Mouse (Mus musculus): Measurements from ENCODE around the gene Dner.
A peak's percentile ranks its signal among the peaks of the same experiment; 100 is the strongest.

Gene Dner

DNA sequence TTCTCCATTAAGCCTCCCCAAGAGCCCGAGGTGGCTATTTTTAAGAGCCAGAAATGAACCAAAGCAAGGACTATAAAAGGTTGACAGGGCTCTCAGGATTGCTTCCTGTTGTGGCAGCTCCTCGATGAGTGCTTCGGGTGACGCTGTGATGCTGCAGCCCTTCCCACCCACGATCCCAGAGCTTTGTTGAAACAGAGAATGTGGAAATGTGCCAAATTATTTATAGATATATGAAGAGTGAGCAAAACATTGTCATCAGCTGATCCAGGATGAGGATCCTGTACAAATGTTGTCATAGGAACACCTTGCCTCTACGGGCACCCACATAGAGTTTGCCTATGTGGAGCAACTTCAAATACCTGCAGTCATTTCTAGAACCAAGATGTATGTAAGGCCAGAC lies 67.8 kb downstream of the Dner start:
- DNase-seq (ENCODE audit: low read depth) = no peak

DNA sequence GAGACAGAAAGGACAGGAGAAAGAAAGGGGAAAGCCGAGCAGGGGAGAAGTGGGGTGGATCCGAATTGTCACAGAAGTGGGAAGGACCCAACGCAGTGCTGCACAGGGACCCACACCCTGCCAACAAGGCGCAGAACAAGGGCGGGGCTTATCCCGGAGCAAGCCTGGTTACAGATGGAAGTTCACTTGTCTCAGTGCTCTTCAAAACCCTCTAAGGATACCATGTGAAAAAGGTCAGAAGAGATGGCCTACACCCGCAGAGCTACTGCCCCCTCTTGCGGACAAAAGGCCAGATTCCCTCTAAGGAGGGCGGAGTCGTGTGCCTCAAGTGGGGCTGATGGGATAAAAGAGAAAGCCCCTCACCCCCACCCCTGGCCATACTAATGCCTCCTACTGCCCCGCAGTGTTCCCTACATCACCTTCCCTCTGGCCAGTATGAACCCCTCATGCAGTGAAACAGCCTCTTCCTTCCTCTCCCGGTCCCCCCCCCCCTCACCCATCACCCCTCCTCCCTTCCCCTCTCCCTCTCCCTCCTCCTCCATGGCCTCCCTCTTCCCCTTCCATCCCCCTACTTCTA lies 73.0 kb downstream of the Dner start:
- DNase-seq (ENCODE audit: low read depth) = no peak

DNA sequence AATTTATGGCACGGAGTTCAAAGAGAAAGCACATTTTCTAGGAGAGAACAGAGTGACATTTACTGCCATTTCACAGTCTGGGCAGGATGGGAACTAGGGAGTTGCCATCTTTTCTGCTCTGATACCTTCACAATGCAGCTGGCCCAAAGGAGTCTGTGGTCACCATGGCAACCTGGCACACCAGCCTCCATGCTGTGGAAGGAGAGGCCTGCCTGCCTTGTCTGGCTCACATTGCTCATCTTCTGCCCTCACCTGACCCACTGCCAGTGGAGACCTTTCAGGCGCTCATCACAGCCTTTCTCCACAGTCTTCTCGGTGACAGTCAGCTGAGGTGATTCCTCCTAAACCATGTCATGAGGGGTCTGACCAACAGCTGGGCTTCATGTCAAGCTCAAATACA lies 74.7 kb downstream of the Dner start:
- no peak for DNase-seq (ENCODE audit: low read depth)

- no peak for DNase-seq (ENCODE audit: low read depth)
Observed at GRCm38 (mm10) chr1:84619131-84619760, 76.8 kb downstream of the Dner start.

DNA sequence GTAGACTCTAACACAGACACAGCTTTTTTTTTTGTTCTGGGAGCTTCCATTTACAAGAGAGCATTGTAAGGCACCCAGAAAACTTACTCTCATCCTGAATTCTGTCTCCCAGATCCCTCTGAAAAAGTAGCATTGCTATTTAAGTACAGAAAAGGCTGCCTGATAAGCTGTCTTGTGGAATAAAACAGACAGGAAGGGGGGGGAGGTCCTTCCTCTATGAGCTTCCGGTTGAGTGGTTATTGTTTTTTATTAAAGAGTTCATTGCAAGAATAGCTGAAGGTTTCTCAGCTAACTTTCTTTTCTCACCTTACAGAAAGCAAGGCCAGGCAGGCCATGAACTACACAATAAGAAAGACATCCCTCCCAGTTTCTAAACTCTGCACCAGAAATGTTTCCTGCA lies 77.9 kb downstream of the Dner start:
- DNase-seq (ENCODE audit: low read depth) = no peak

DNA sequence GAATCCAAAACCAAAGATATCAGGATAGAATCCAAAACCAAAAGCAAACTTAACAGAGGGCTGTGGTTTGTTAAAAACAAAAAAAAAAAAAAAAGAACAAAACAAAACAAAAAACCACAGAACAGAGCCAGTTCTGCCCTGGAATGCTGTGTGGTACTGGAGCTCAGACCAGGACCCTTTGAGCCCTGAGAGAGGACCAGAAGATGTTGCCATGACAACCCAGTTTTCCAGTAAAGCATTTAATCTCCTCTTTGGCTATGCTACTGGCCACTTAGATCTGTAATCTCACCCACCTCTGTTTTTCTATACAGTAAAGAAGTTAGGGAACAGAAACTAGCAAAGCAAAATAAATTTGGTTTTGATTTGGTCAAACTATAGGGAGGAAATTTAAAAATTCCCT lies 79.9 kb downstream of the Dner start:
- no peak for DNase-seq (ENCODE audit: low read depth)

DNA sequence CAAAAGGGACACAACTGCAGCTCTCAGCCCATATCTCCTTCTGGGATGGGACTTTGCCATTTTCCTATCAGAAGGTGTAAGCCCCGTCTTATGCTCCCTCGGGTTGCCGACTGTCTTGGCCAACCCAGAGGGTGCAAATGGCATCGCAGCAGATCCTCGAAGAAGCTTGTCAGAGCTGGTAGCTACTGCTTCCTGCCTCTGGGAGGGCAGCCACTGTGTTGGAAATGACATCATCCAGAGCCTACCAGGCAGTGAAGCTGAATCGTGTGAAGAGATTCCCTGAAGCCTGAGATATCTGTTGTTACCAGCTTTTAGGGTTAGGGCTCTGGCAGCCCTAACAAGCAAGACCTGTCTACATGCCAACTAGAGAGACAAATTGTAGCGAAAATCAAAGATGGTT lies 81.4 kb downstream of the Dner start:
- DNase-seq (ENCODE audit: low read depth) = no peak

GRCm38 (mm10) chr1:84613119-84613518 lies 82.9 kb downstream of the Dner start:
- no peak for DNase-seq (ENCODE audit: low read depth)

- DNase-seq (ENCODE audit: low read depth) = no peak
Observed at GRCm38 (mm10) chr1:84611331-84611730, 84.7 kb downstream of the Dner start.

- DNase-seq (ENCODE audit: low read depth) = no peak
Observed at GRCm38 (mm10) chr1:84599025-84599424, 97.0 kb downstream of the Dner start.

GRCm38 (mm10) chr1:84596023-84596422 lies 100.0 kb downstream of the Dner start:
- no peak for DNase-seq (ENCODE audit: low read depth)

GRCm38 (mm10) chr1:84592394-84592793 lies 103.6 kb downstream of the Dner start:
- DNase-seq (ENCODE audit: low read depth) = no peak

- DNase-seq (ENCODE audit: low read depth) = no peak
Observed at GRCm38 (mm10) chr1:84590534-84590933, 105.5 kb downstream of the Dner start.

- no peak for DNase-seq (ENCODE audit: low read depth)
Observed at GRCm38 (mm10) chr1:84585434-84585833, 110.6 kb downstream of the Dner start.

DNA sequence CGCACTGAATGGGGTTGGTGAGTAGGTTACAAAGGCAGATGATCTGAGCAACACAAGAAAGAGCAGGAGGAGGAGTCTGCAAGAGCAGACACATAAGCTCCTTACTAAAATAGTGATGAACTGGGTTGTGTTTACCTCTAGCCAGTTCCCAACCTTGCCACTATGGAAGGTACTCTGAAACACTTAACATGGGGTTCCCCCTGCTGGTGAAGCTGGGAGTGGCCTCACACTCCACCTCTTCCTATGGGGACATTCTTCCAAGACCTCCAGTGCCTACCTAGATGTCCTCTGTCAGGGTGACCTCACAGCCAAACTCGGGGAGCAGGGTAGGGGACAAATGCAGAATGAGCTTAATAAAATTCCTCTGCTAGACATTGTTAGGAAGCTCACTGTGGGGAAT lies 114.2 kb downstream of the Dner start:
- DNase-seq (ENCODE audit: low read depth) = peak; percentile 7

- no peak for DNase-seq (ENCODE audit: low read depth)
Observed at GRCm38 (mm10) chr1:84561841-84562240, 134.2 kb downstream of the Dner start.

DNA sequence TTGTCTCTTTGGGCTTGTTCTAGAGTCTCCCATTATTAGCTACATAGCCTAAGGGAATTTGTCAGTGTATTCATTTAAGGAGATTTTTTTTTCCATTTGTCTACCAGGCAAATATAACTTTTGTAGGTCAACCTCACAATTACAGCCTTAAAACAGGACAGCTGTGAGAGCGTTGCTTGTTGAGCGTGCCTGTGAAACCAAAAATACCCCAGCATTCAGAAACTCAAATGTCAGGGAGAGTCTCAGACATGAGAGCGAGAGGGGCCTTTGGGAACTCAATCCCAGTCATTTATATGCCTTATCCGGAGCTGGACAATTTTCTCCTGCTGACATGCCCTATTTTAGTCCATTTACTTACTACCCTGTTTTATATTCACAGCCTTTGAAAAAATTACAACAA lies 134.6 kb downstream of the Dner start:
- no peak for DNase-seq (ENCODE audit: low read depth)

DNA sequence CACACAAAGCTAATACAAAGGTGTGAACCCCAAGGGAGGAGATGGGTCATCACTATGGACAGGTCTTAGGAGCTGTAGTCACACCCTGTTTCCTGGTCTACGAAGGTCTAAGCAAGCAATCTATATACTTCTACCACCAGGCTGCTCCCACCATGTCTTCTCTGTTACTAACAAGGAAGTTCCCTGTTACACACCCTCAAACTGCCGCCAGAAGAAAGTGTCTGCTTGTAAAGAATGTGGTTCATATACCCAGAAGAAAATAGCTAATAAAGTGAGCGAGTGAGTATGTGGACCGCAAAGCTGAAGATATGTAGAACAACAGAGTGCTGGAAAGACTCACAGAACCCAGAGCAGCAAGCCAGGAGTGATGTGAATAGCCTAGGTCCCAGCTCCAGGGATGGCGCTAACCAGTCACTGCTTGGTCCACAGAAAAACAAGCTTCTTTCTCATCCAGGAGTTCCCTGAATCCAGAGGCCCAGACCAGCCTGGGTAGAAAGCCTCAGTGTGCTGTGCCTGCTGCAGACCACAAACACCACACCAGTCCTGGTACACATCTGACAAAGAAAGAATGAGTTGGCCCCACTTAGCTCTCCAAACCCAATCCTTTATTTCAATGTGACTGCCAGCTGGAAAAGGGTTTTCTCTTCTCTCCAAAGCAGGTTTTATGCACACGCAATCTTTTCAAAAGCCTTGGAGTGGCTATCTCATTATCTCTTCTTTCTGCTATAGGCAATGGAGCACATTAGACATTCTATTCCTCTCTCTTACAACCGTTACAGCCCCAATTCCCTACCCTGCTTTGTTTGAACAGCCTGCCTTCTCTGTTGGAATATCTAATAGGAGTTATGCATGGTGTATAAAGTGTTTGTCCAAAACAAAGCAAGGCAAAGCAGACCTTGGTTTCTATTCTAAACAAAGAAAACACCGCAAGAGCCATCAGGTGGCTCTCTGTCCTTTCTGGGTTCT lies 139.2 kb downstream of the Dner start:
- no peak for DNase-seq (ENCODE audit: low read depth)

GRCm38 (mm10) chr1:84552005-84552404 lies 144.0 kb downstream of the Dner start:
- no peak for DNase-seq (ENCODE audit: low read depth)

DNA sequence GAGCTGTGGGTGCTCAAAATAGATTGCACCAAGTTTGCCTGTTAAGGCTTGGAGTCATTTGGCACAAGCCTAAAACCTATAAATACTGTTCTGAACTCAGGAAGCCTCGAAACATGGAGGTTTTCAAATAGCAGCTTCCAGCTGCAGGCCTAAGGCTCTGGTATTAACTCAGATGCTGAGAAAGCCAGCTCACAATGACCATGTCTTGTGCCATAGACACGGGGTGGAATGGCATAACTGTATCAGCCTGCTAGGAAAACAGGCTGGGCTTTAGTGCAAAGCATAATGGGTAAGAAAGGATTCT lies 146.0 kb downstream of the Dner start:
- no peak for DNase-seq (ENCODE audit: low read depth)

DNA sequence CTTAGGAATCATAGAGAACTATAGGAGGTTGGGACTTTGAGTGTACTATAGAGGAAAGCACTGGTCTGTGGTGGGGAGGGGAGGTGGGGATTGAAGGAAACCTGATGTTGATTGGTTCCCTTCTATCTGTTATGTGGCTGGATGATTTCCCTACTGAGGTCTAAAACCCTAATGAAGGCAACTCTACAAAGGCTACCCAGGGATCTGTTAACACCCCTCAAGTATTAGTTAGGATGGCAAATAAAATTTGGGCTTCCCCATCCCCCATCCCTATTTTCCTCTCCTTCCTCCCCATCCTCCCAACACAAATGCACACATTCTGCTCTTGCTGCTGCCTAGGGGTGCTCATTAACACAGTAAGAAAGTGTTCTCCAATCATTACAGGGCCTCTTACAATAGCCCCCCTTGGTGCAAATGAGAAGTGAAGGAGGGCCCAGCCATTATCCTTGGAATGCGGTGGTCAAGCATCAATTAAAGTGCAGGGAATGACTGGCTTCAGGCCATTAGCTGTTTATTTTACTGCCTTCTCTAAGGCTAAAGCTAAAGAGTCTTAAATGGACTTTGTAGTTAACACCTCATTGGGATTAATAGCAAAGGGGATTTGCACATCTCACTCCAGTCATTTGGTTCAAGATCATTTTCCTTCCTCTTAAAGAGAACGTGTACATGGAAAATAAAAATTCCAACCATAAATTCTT lies 146.5 kb downstream of the Dner start:
- DNase-seq (ENCODE audit: low read depth) = no peak

GRCm38 (mm10) chr1:84536069-84536468 lies 160.0 kb downstream of the Dner start:
- DNase-seq (ENCODE audit: low read depth) = no peak

DNA sequence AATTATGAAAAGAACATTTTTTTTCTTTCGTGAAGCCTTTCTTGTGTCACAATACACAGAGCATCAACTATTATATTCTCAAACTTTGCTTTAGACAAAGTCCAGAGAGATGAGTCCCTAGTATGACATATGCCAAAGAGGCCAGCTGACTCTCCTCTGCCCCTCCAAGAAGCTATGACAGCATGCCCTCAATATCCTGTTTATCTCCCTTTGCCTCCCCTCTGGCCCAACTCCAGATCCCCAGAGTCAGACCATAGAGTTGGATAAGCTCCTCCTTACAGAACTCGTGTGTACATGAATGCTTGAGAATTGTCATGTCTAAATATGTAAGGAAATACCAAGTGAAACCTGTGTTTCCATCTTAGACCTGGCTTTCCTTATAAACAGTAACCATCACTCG lies 170.5 kb downstream of the Dner start:
- no peak for DNase-seq (ENCODE audit: low read depth)
